In genomic region chr10:80115290-80115943, GRCm38 (mm10) we compare ENCODE assay signal across 8 mouse cellular contexts. TPM values are rescaled to one million over a fixed set of nuclear protein-coding genes. Genes with fewer than 3 reads are reported as not detected.
DNase-seq lines count a peak whose midpoint lies in the region; ATAC-seq and TF ChIP-seq lines count a peak whose summit lies in the region.

Gene Stk11 (plus strand): TSS chr10:80115803.

- peak; percentile 100 for DNase-seq in heart, postnatal 10 days
- DNase-seq in large intestine, adult 2 months (ENCODE audit: low read depth, low spot score) = peak; percentile 100
- peak; percentile 98 for DNase-seq in liver, postnatal 0 days
- peak; percentile 99 for DNase-seq in testis, postnatal 10 days (ENCODE audit: low spot score)

- H3K9me3 ChIP-seq in ES-Bruce4 (replicated peaks; ENCODE audit: control insufficient read depth, insufficient read depth, low read length, poor library complexity, severe bottlenecking) = no peaks in the 10 kb centered on the region
- H3K9me3 ChIP-seq in forebrain, embryonic 13.5 days (replicated peaks) = no peaks in the 10 kb centered on the region
- no peaks in the 10 kb centered on the region for H3K9me3 ChIP-seq in liver, postnatal 0 days (ENCODE audit: low read length)
- H3K9me3 ChIP-seq in neural tube, embryonic 14.5 days (ENCODE audit: control insufficient read depth, low read length) = no peaks in the 10 kb centered on the region

- peak; percentile 95 for ATAC-seq in cerebellum, adult (ENCODE audit: insufficient number of reproducible peaks, low FRiP score, low TSS enrichment)
- peak; percentile 98 for ATAC-seq in forebrain, embryonic 13.5 days
- peak; percentile 93 for ATAC-seq in liver, postnatal 0 days
- peak; percentile 97 for ATAC-seq in neural tube, embryonic 14.5 days (ENCODE audit: low read depth)

- peaks cover 7% of the 10 kb centered on the region; the same call in 1 of the 2 replicates for H3K36me3 ChIP-seq in ES-Bruce4 (ENCODE audit: control insufficient read depth, insufficient read depth, low read length, poor library complexity, severe bottlenecking)
- H3K36me3 ChIP-seq in forebrain, embryonic 13.5 days (ENCODE audit: poor library complexity, severe bottlenecking) = peaks cover 29% of the 10 kb centered on the region
- H3K36me3 ChIP-seq in liver, postnatal 0 days (replicated peaks; ENCODE audit: insufficient read depth, low read length) = peaks cover 23% of the 10 kb centered on the region
- no peaks in the 10 kb centered on the region for H3K36me3 ChIP-seq in neural tube, embryonic 14.5 days (ENCODE audit: control insufficient read depth, insufficient read depth, low read length)

- WGBS in forebrain, embryonic 13.5 days = under 1% methylated on average over 68 of the region's 70 CpGs
- WGBS in large intestine, adult 2 months = under 1% methylated on average over 70 of the region's 70 CpGs
- under 1% methylated on average over 52 of the region's 70 CpGs for WGBS in liver, postnatal 0 days (ENCODE audit: insufficient replicate concordance)
- WGBS in neural tube, embryonic 14.5 days = under 1% methylated on average over 70 of the region's 70 CpGs

- peak; percentile 78 for TF ChIP-seq POLR2A in ES-Bruce4 (IDR thresholded peaks at IDR 0.05; ENCODE audit: insufficient read depth, low read length)

- H3K9ac ChIP-seq in ES-Bruce4 (ENCODE audit: low read depth, poor library complexity, severe bottlenecking) = peak within 1 kb of the TSS; percentile 98
- H3K9ac ChIP-seq in forebrain, embryonic 13.5 days = peak within 1 kb of the TSS; percentile 90
- peak within 1 kb of the TSS; percentile 88 for H3K9ac ChIP-seq in liver, postnatal 0 days (replicated peaks)
- H3K9ac ChIP-seq in neural tube, embryonic 14.5 days (replicated peaks; ENCODE audit: low read depth, low read length) = peak within 1 kb of the TSS; percentile 83

- intact Hi-C loops in heart, postnatal 10 days (cut with DNase I) = loop anchor here (2.0 kb wide), 2 partner anchors 61 to 127 kb away; partner anchors contain the start of gene Cnn2

- H3K27me3 ChIP-seq in ES-Bruce4 (ENCODE audit: control insufficient read depth, insufficient read depth, low read length, poor library complexity, severe bottlenecking) = no peaks in the 10 kb centered on the region
- 0 out of 2 replicates have a peak, but pooled peaks cover 1% of the 10 kb centered on the region for H3K27me3 ChIP-seq in forebrain, embryonic 13.5 days
- no peaks in the 10 kb centered on the region for H3K27me3 ChIP-seq in liver, postnatal 0 days (ENCODE audit: insufficient read depth, low read length)
- no peaks in the 10 kb centered on the region for H3K27me3 ChIP-seq in neural tube, embryonic 14.5 days (ENCODE audit: control insufficient read depth, insufficient read depth, low read length)

- H3K4me3 ChIP-seq in ES-Bruce4 (ENCODE audit: low read depth, low read length) = peak within 1 kb of the TSS; percentile 82
- H3K4me3 ChIP-seq in forebrain, embryonic 13.5 days = peak within 1 kb of the TSS; percentile 77
- peak within 1 kb of the TSS; percentile 85 for H3K4me3 ChIP-seq in liver, postnatal 0 days (ENCODE audit: low read depth, low read length)
- peak within 1 kb of the TSS; percentile 97 for H3K4me3 ChIP-seq in neural tube, embryonic 14.5 days (ENCODE audit: low read depth, low read length)

- no peak for TF ChIP-seq CTCF in ES-Bruce4 (IDR thresholded peaks at IDR 0.05; ENCODE audit: low read depth, low read length)
- peak; percentile 45 for TF ChIP-seq CTCF in liver, postnatal 0 days (IDR thresholded peaks at IDR 0.05; ENCODE audit: low read depth)

- H3K4me2 ChIP-seq in forebrain, embryonic 13.5 days = peak within 1 kb of the TSS; percentile 99
- peak within 1 kb of the TSS; percentile 84 for H3K4me2 ChIP-seq in liver, postnatal 0 days (ENCODE audit: low read depth, low read length)
- H3K4me2 ChIP-seq in neural tube, embryonic 14.5 days (ENCODE audit: low read depth, low read length) = peak within 1 kb of the TSS; percentile 94

- peak within 1 kb of the TSS; percentile 12 for H3K27ac ChIP-seq in ES-Bruce4 (ENCODE audit: insufficient read depth, low read length)
- peak within 1 kb of the TSS; percentile 75 for H3K27ac ChIP-seq in forebrain, embryonic 13.5 days
- peak within 1 kb of the TSS; percentile 94 for H3K27ac ChIP-seq in liver, postnatal 0 days (ENCODE audit: low read depth)
- H3K27ac ChIP-seq in neural tube, embryonic 14.5 days (ENCODE audit: low read depth, low read length) = peak within 1 kb of the TSS; percentile 80

- TF ChIP-seq EP300 in ES-Bruce4 (IDR thresholded peaks at IDR 0.05; ENCODE audit: insufficient read depth, low read depth, low read length) = 0 out of 2 replicates have a peak, but pooled peaks have one; percentile 41
- 0 out of 2 replicates have a peak, but pooled peaks have one; percentile 1 for TF ChIP-seq EP300 in liver, postnatal 0 days (IDR thresholded peaks at IDR 0.05; ENCODE audit: low read depth)

- H3K4me1 ChIP-seq in ES-Bruce4 (ENCODE audit: control insufficient read depth, insufficient read depth, low read length) = peaks cover 6% of the 10 kb centered on the region
- H3K4me1 ChIP-seq in forebrain, embryonic 13.5 days = peaks cover 45% of the 10 kb centered on the region
- H3K4me1 ChIP-seq in liver, postnatal 0 days (ENCODE audit: insufficient read depth) = peaks cover 34% of the 10 kb centered on the region
- peaks cover 35% of the 10 kb centered on the region for H3K4me1 ChIP-seq in neural tube, embryonic 14.5 days (ENCODE audit: control insufficient read depth, insufficient read depth, low read length)

RNA-seq across cellular contexts. Expression of gene Stk11, which starts in this region (rescaled TPM):
- polyA plus RNA-seq in ES-Bruce4 (2011; ENCODE audit: insufficient read depth, insufficient read length, low read depth, missing spikeins) = 70.3 and 91.6 TPM in 2 replicates
- 20.7 and 21.6 TPM in 2 replicates for polyA plus RNA-seq in forebrain, embryonic 13.5 days (2015; fragmentation: Nextera tagmentation; extraction: Ambion mirVana)
- 100 to 1,000 TPM; 110 to 112 TPM for total RNA-seq in heart, postnatal 10 days (2021)
- 112 and 115 TPM in 2 replicates for polyA plus RNA-seq in large intestine, adult 2 months (2012; rRNA removed)
- 9.1 and 11.2 TPM in 2 replicates for polyA plus RNA-seq in liver, postnatal 0 days (2015; fragmentation: Nextera tagmentation; extraction: Ambion mirVana)
- 21.3 and 26.0 TPM in 2 replicates for polyA plus RNA-seq in neural tube, embryonic 14.5 days (2014; fragmentation: Nextera tagmentation; extraction: Ambion mirVana)

Comparison
In these comparisons a context has a peak if more than half of its experiments do, and no peak if none do; other contexts are left out.
1. Peak in every context shown above with its lines: DNase-seq, ATAC-seq, H3K4me3 ChIP-seq and H3K27ac ChIP-seq.
2. H3K27ac ChIP-seq: peak in every context shown above with its lines; median percentile 94 in liver, postnatal 0 days; 80 in neural tube, embryonic 14.5 days; 75 in forebrain, embryonic 13.5 days; 12 in ES-Bruce4.